Mouse (Mus musculus) G1E (cell line): ENCODE results near the gene Nt5dc1. TPM values are rescaled to one million over a fixed set of nuclear protein-coding genes. Genes with fewer than 3 reads are reported as not detected.

Source experiments
- ATAC-seq: 2 replicates; pipeline ENCODE4 v1.8.0; 2016; ENCODE audit warnings: mild to moderate bottlenecking; ENCODE audit not compliant: insufficient number of reproducible peaks, poor library complexity, low FRiP score, severe bottlenecking; ENCODE audit errors: extremely low read depth
- DNase-seq: peaks from one replicate; pipeline ENCODE4 v3.0.0; 2012; ENCODE audit warnings: low spot score
- H3K27me3 ChIP-seq: 2 replicates; pipeline ENCODE4 v1.6.1; 2012; ENCODE audit warnings: mild to moderate bottlenecking, low read length, inconsistent platforms; ENCODE audit not compliant: insufficient read depth
- H3K36me3 ChIP-seq: replicated peaks from 2 replicates; pipeline ENCODE3; 2012; ENCODE audit warnings: mild to moderate bottlenecking, inconsistent platforms
- H3K4me1 ChIP-seq: 2 replicates; pipeline ENCODE4 v1.6.1; 2012; ENCODE audit warnings: low read depth, low read length, inconsistent platforms, mixed read lengths; ENCODE audit not compliant: insufficient read depth
- H3K4me3 ChIP-seq: 2 replicates; pipeline ENCODE4 v1.5.1; 2012; ENCODE audit warnings: low read depth, mild to moderate bottlenecking, inconsistent platforms, low read length, moderate library complexity, mixed read lengths
- H3K9me3 ChIP-seq: replicated peaks from 2 replicates; pipeline ENCODE4 v1.6.1; 2012; ENCODE audit warnings: inconsistent platforms
- CTCF ChIP-seq: IDR thresholded peaks from 2 replicates; pipeline ENCODE4 v1.5.1; 2012; ENCODE audit warnings: low read depth, low read length, inconsistent platforms, mixed read lengths
- GATA1 ChIP-seq: IDR thresholded peaks from 2 replicates; pipeline ENCODE4 v1.6.1; 2012; ENCODE audit warnings: borderline replicate concordance, low read length, inconsistent platforms, mixed read lengths
- GATA2 ChIP-seq: IDR thresholded peaks from 2 replicates; pipeline ENCODE4 v1.6.1; 2012; ENCODE audit warnings: low read depth, low read length, inconsistent platforms, borderline replicate concordance
- POLR2AphosphoS5 ChIP-seq: IDR thresholded peaks from 2 replicates; pipeline ENCODE4 v1.6.1; 2012; ENCODE audit warnings: low read depth, low read length, inconsistent platforms; ENCODE audit not compliant: insufficient replicate concordance
- TAL1 ChIP-seq: conservative IDR thresholded peaks from 2 replicates; pipeline ENCODE4 v1.6.1; 2012; ENCODE audit warnings: low read depth, low read length, inconsistent platforms, mixed read lengths
- polyA plus RNA-seq: library from polyadenylated mRNA; stranded (reverse); fragments of >175 nt; gene quantifications from 2 replicates; pipeline ENCODE4 v1.2.3, GENCODE M21; 2012
- total RNA-seq, 2 experiments: library from RNA; stranded (forward) in 1 of 2; stranded (reverse) in 1 of 2; fragments of 200-1000 nt in 1 of 2; fragments of >200 nt in 1 of 2; fragmentation: Nextera tagmentation in 1 of 2; gene quantifications; 2 replicates each; pipeline ENCODE4 v1.2.3; 2014 to 2017

The Nt5dc1 gene
- total and polyA plus RNA-seq, 3 experiments: 7.6 to 48.8 (median 34.8) TPM

DNA sequence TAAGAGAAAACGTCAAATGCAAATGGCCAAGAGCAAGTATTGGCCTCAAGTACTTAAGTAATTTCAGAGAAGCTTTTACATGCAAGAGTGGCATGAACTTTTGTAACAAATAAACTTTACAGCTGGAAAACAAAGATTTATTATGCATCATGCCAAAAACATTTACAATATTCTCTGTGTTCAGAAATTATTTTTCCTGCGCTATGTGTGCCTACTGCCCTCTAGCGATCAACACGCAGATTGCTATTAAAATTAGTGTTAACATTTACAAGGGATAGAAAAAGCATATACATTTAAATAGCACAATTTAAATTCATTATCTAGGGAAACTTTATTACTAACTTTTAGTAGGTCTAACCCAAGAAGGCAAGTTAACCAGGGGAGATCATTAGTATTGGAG is 91.7 kb downstream of the Nt5dc1 start:
- 0 out of 2 replicates have a peak, but pooled peaks have one; percentile 28 for ATAC-seq
- no peak for DNase-seq
- Histone ChIP-seq H3K4me1 (peaks cover 2% of the 10 kb centered on the region; the same call in 1 of the 2 replicates), H3K4me3 (no peak overlapping the region), H3K27me3 (no peaks in the 10 kb centered on the region), H3K36me3 (peaks cover 23% of the 10 kb centered on the region), H3K9me3 (no peaks in the 10 kb centered on the region)
- TF ChIP-seq GATA2: no peak
- no peak for TF ChIP-seq GATA1
- TF ChIP-seq TAL1: no peak
- no peak; the same call in 1 of the 2 replicates for TF ChIP-seq CTCF
- TF ChIP-seq POLR2AphosphoS5: no peak

DNA sequence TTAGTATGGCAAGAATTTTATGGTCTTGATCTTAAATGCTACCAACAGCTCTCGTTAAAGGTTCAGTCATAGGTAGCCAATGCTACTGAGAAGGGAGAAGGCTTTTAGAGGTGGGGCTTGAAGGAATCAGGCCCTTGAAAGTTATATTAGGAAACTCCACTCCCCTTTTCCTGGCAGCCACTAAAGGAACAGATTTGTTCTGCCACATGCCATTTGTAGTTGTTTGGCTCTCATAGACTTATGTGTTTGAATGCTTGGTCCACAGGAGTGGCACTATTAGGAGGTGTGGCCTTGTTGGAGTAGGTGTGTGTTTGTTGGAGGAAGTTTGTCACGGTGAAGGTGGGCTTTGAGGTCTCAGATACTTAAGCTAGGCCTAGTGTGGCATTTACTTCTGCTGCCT is 97.5 kb downstream of the Nt5dc1 start:
- no peaks in the 10 kb centered on the region for H3K9me3 ChIP-seq
- no peak overlapping the region for H3K4me3 ChIP-seq
- no peak for TF ChIP-seq GATA2
- TF ChIP-seq POLR2AphosphoS5: no peak
- TF ChIP-seq CTCF: no peak
- no peak for TF ChIP-seq GATA1
- no peak for TF ChIP-seq TAL1
- H3K4me1 ChIP-seq: 0 out of 2 replicates have a peak, but pooled peaks cover 3% of the 10 kb centered on the region
- DNase-seq (no peak), ATAC-seq (no peak)
- H3K27me3 ChIP-seq: no peaks in the 10 kb centered on the region
- peaks cover 52% of the 10 kb centered on the region for H3K36me3 ChIP-seq

DNA sequence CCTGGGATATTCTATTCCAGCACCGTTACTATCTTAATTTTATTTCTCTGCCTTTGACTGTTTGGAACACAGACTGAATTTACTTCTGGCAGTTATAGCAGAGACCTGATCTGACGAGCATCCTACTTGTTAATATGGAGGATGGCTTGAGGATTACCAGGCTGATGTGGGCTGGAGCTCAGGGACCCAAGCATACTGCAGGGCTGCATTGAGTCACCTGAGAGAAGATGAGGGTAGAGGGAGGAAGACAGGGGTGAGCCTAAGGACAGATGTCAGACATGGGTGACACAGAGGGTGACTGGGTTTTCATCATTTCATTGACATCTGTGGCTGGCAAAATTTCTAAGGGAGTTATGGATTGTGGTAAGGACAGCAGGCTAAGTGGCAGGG is 101.1 kb downstream of the Nt5dc1 start:
- Histone ChIP-seq H3K4me3 (no peak overlapping the region), H3K36me3 (peaks cover 67% of the 10 kb centered on the region), H3K4me1 (0 out of 2 replicates have a peak, but pooled peaks cover 3% of the 10 kb centered on the region), H3K9me3 (no peaks in the 10 kb centered on the region), H3K27me3 (no peaks in the 10 kb centered on the region)
- TF ChIP-seq CTCF (no peak), GATA2 (no peak), POLR2AphosphoS5 (no peak), TAL1 (no peak), GATA1 (no peak)
- DNase-seq: no peak
- no peak for ATAC-seq

DNA sequence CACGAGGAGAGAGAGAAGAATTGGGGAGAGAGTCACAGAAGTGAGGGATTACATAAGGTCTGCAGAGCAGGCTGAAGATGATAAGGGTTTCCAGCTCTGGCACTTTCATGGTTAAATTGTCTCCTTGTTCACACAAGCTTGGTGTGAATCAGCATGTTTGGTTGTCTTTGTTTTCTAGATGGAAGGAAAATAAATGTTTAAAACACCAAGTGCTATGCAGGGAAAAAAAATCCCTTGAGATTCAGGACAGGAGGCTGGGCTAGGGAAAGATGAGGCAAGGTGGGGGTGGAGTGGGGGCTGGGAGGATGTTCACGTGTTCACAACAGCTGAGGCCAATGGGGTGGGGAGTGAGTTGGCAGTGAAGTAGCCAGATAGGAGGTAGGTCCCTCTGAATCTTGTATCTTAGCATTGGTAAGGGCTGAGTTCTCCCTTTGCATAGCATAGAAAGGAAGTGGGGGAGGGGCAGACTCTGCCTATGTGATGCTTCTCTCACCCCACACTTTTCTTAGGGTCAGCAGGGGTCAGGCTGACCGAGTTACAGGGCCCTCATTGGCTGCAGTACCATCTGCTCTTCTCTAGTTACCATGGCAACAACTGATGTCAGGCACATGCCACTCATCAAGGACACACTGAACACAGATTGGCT is 101.7 kb downstream of the Nt5dc1 start:
- no peak for DNase-seq
- Histone ChIP-seq H3K4me1 (0 out of 2 replicates have a peak, but pooled peaks cover 3% of the 10 kb centered on the region), H3K4me3 (no peak overlapping the region), H3K27me3 (no peaks in the 10 kb centered on the region), H3K9me3 (no peaks in the 10 kb centered on the region), H3K36me3 (peaks cover 66% of the 10 kb centered on the region)
- no peak for TF ChIP-seq GATA1
- TF ChIP-seq POLR2AphosphoS5: no peak
- no peak for TF ChIP-seq TAL1
- no peak for TF ChIP-seq CTCF
- no peak for TF ChIP-seq GATA2
- ATAC-seq: peak; percentile 4; the same call in 1 of the 2 replicates

DNA sequence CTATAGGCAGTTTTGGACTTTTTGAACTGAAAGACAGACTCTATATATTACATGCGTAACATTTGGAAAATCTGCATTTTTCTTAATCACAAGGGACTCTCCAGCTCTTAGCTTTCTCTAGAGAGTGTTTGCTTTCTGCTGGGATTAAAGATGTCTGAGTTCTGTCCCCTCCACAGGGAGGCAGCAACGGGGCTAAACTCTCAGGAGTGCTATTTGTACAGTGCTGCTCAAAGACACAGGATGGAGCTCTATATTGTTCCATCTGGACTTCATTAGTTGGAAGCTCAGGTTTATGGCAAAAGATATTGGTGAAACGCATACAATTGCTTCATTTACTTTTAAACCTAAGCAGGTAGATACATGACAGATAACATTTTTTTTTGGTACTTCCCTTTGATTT is 105.8 kb downstream of the Nt5dc1 start:
- ATAC-seq (no peak), DNase-seq (no peak)
- Histone ChIP-seq H3K36me3 (peaks cover 75% of the 10 kb centered on the region), H3K9me3 (no peaks in the 10 kb centered on the region), H3K27me3 (no peaks in the 10 kb centered on the region), H3K4me3 (no peak overlapping the region), H3K4me1 (0 out of 2 replicates have a peak, but pooled peaks cover 3% of the 10 kb centered on the region)
- TF ChIP-seq GATA1: no peak
- no peak for TF ChIP-seq CTCF
- no peak for TF ChIP-seq TAL1
- no peak for TF ChIP-seq GATA2
- TF ChIP-seq POLR2AphosphoS5: no peak

DNA sequence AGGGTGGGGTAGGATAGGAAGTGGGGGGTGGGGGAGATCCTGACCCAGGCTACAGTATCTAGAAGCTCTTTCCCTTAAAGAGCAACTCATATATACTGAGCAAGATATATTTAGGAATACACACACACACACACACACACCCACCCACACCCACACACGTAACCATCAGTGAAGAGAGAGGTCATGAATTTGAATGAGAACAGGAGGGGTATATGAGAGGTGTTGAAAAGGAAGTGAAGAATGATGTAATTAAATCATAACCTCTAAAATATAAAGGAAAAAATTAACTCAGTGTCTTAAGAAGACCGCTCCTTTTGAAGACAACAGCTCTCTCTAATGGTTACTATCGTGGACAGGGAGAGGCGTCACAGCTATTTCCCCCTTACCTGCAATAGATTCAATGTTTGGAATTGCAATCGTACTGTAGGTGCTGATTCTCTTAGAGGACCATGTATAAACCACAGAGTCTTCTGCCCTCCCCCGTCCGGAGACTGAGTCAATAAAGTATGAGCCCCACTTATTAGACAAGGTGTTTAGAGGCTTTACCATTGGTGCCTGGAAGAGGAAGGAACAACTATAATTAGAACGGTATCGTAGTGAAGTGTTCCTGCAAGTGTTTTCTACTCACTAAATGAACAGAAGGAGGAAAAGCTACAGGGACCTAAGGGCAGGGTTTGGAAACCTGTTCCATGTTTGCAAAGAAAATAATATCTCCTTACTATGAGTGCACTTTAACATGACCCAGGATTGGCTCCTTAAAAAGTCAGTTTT is 108.3 kb downstream of the Nt5dc1 start:
- peaks cover 61% of the 10 kb centered on the region for H3K36me3 ChIP-seq
- DNase-seq: no peak
- H3K4me1 ChIP-seq: no peaks in the 10 kb centered on the region; the same call in 1 of the 2 replicates
- ATAC-seq: no peak
- H3K4me3 ChIP-seq: no peak overlapping the region
- TF ChIP-seq POLR2AphosphoS5 (no peak), GATA2 (no peak), TAL1 (no peak), CTCF (no peak), GATA1 (no peak)
- no peaks in the 10 kb centered on the region for H3K9me3 ChIP-seq
- no peaks in the 10 kb centered on the region for H3K27me3 ChIP-seq
